Mouse (Mus musculus): ENCODE results near the gene Rsph9. TPM values are rescaled to one million over a fixed set of nuclear protein-coding genes. Genes with fewer than 3 reads are reported as not detected.
A peak's percentile ranks its signal among the peaks of the same experiment; 100 is the strongest.

The Rsph9 gene
- polyA plus RNA-seq, 1 experiment, result 10.5 TPM

- no peak for DNase-seq
- Histone ChIP-seq H3K27ac (ENCODE audit: insufficient read depth, low read length) (no peak overlapping the region), H3K27me3 (ENCODE audit: control insufficient read depth, insufficient read depth, low read length) (no peaks in the 10 kb centered on the region), H3K4me3 (replicated peaks; ENCODE audit: insufficient read depth, low read depth, low read length) (no peak overlapping the region), H3K4me1 (ENCODE audit: control insufficient read depth, insufficient read depth, low read length) (no peaks in the 10 kb centered on the region)
- TF ChIP-seq CTCF (IDR thresholded peaks at IDR 0.05; ENCODE audit: borderline replicate concordance, insufficient read depth, low read depth, low read length) (no peak), POLR2A (IDR thresholded peaks at IDR 0.05; ENCODE audit: borderline replicate concordance, insufficient read depth, low read length) (no peak)
- 67% methylated on average over 1 of the region's 1 CpGs for WGBS
Observed at GRCm38 (mm10) chr17:46076260-46076551, 67.8 kb downstream of the Rsph9 start.

- H3K27me3 ChIP-seq (ENCODE audit: control insufficient read depth, insufficient read depth, low read length), result no peaks in the 10 kb centered on the region
- H3K27ac ChIP-seq (ENCODE audit: insufficient read depth, low read length), result no peak overlapping the region
- TF ChIP-seq POLR2A (IDR thresholded peaks at IDR 0.05; ENCODE audit: borderline replicate concordance, insufficient read depth, low read length) (no peak), CTCF (IDR thresholded peaks at IDR 0.05; ENCODE audit: borderline replicate concordance, insufficient read depth, low read depth, low read length) (no peak)
- no peak overlapping the region for H3K4me3 ChIP-seq (replicated peaks; ENCODE audit: insufficient read depth, low read depth, low read length)
- H3K4me1 ChIP-seq (ENCODE audit: control insufficient read depth, insufficient read depth, low read length), result no peaks in the 10 kb centered on the region
- DNase-seq, result no peak
- 76% methylated on average over 5 of the region's 5 CpGs for WGBS
Observed at GRCm38 (mm10) chr17:46075551-46076259, 68.3 kb downstream of the Rsph9 start.

GRCm38 (mm10) chr17:46075116-46075485 is 68.9 kb downstream of the Rsph9 start:
- TF ChIP-seq CTCF (IDR thresholded peaks at IDR 0.05; ENCODE audit: borderline replicate concordance, insufficient read depth, low read depth, low read length) (no peak), POLR2A (IDR thresholded peaks at IDR 0.05; ENCODE audit: borderline replicate concordance, insufficient read depth, low read length) (no peak)
- H3K4me1 ChIP-seq (ENCODE audit: control insufficient read depth, insufficient read depth, low read length), result no peaks in the 10 kb centered on the region
- WGBS, result 78% methylated on average over 3 of the region's 3 CpGs
- DNase-seq, result no peak
- no peak overlapping the region for H3K27ac ChIP-seq (ENCODE audit: insufficient read depth, low read length)
- no peaks in the 10 kb centered on the region for H3K27me3 ChIP-seq (ENCODE audit: control insufficient read depth, insufficient read depth, low read length)
- no peak overlapping the region for H3K4me3 ChIP-seq (replicated peaks; ENCODE audit: insufficient read depth, low read depth, low read length)

- no peaks in the 10 kb centered on the region for H3K4me1 ChIP-seq (ENCODE audit: control insufficient read depth, insufficient read depth, low read length)
- H3K4me3 ChIP-seq (replicated peaks; ENCODE audit: insufficient read depth, low read depth, low read length), result no peak overlapping the region
- no peaks in the 10 kb centered on the region for H3K27me3 ChIP-seq (ENCODE audit: control insufficient read depth, insufficient read depth, low read length)
- H3K27ac ChIP-seq (ENCODE audit: insufficient read depth, low read length), result no peak overlapping the region
- no peak for DNase-seq
- WGBS, result 40% methylated on average over 7 of the region's 7 CpGs
- TF ChIP-seq POLR2A (IDR thresholded peaks at IDR 0.05; ENCODE audit: borderline replicate concordance, insufficient read depth, low read length) (no peak), CTCF (IDR thresholded peaks at IDR 0.05; ENCODE audit: borderline replicate concordance, insufficient read depth, low read depth, low read length) (no peak)
Observed at GRCm38 (mm10) chr17:46074398-46075115, 69.5 kb downstream of the Rsph9 start.

GRCm38 (mm10) chr17:46073730-46074301 is 70.2 kb downstream of the Rsph9 start:
- TF ChIP-seq POLR2A (IDR thresholded peaks at IDR 0.05; ENCODE audit: borderline replicate concordance, insufficient read depth, low read length) (no peak), CTCF (IDR thresholded peaks at IDR 0.05; ENCODE audit: borderline replicate concordance, insufficient read depth, low read depth, low read length) (no peak)
- H3K4me3 ChIP-seq (replicated peaks; ENCODE audit: insufficient read depth, low read depth, low read length), result peak overlapping the region; percentile 53
- 20% methylated on average over 23 of the region's 23 CpGs for WGBS

More at GRCm38 (mm10) chr17:46073730-46074301, 70.2 kb downstream of the Rsph9 start:
- Histone ChIP-seq H3K27ac (ENCODE audit: insufficient read depth, low read length) (no peak overlapping the region), H3K4me1 (ENCODE audit: control insufficient read depth, insufficient read depth, low read length) (no peaks in the 10 kb centered on the region), H3K27me3 (ENCODE audit: control insufficient read depth, insufficient read depth, low read length) (no peaks in the 10 kb centered on the region)
- DNase-seq, result peak; percentile 39 to 41

Other genes with a start within 250 kb of the Rsph9 start
- 195 and 196 TPM in 2 replicates for gene Vegfa, start 111.8 kb downstream of the Rsph9 start, polyA plus RNA-seq (2012; rRNA removed)
- 131 and 134 TPM in 2 replicates for gene Mrps18a, start 33.2 kb downstream of the Rsph9 start, polyA plus RNA-seq (2012; rRNA removed)
- gene Mad2l1bp, start 9.3 kb upstream of the Rsph9 start, polyA plus RNA-seq (2012; rRNA removed), result 17.4 TPM in 2 replicates
- 194 and 205 TPM in 2 replicates for gene Gtpbp2, start 16.8 kb upstream of the Rsph9 start, polyA plus RNA-seq (2012; rRNA removed)
- 5.8 and 6.7 TPM in 2 replicates for gene Polh, start 58.4 kb upstream of the Rsph9 start, polyA plus RNA-seq (2012; rRNA removed)
- gene Xpo5, start 58.6 kb upstream of the Rsph9 start, polyA plus RNA-seq (2012; rRNA removed), result 39.1 and 40.7 TPM in 2 replicates
- gene Polr1c, start 103.8 kb upstream of the Rsph9 start, polyA plus RNA-seq (2012; rRNA removed), result 62.5 and 65.2 TPM in 2 replicates
- 111 and 117 TPM in 2 replicates for gene Yipf3, start 103.9 kb upstream of the Rsph9 start, polyA plus RNA-seq (2012; rRNA removed)
- 26.8 and 28.1 TPM in 2 replicates for gene Lrrc73, start 109.3 kb upstream of the Rsph9 start, polyA plus RNA-seq (2012; rRNA removed)
- gene Tjap1, start 138.8 kb upstream of the Rsph9 start, polyA plus RNA-seq (2012; rRNA removed), result 64.8 and 65.9 TPM in 2 replicates
- gene Dlk2, start 153.2 kb upstream of the Rsph9 start, polyA plus RNA-seq (2012; rRNA removed), result 8.8 and 9.0 TPM in 2 replicates
- gene Abcc10, start 184.1 kb upstream of the Rsph9 start, polyA plus RNA-seq (2012; rRNA removed), result 17.2 and 18.6 TPM in 2 replicates
- 27.4 and 27.8 TPM in 2 replicates for gene Zfp318, start 239.5 kb upstream of the Rsph9 start, polyA plus RNA-seq (2012; rRNA removed)

Measured in cerebellum, adult 2 months (tissue).